Mouse (Mus musculus): ENCODE results near the gene Fat4. TPM values are rescaled to one million over a fixed set of nuclear protein-coding genes. Genes with fewer than 3 reads are reported as not detected.

Gene Fat4
- polyA plus RNA-seq, 1 experiment from 2014 or later: 15.2 TPM

DNA sequence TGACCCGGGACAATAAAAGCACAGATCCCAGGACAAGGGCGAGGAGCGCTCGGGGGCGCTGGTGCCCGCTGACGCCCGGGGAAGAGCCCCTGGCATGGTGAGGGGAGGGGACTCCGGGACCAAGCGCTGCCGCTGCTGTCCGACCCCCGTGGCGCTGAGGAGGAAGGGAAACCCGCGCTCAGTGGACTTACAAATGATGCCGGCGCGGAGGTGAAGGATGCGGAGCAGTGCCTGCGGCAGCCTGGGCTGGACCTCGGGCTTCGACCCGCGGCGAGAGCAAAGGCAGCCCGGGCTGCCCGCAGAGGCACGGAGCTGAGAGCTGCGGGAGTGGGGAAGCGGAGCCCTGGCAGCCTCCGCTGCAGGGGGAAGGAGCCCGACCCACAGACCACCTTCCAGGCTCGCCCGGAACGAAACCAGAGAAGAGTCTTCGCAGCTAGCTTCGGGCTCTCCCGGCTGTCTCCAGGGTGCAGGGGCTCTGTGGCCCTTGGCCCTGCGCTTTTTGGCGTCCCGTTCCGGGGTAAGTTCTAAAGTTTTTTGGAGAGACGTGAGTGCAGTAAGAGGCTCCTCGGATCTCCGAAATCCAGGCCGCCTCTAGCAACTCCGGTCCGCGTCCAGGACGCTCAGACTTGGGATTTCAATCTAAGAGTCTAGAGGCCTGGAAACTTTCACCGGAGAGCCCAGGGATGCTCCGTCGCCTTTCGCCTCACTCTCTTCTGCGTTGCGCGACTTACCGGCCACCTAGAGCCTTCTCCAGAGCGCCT, 499 bp upstream of the Fat4 start:
- peak overlapping the region; percentile 84 for H3K9ac ChIP-seq (ENCODE audit: low read length)
- no peaks in the 10 kb centered on the region for H3K27me3 ChIP-seq (ENCODE audit: control insufficient read depth, insufficient read depth, low read length)
- peaks cover 20% of the 10 kb centered on the region for H3K36me3 ChIP-seq (ENCODE audit: control insufficient read depth, insufficient read depth, low read length)
- DNase-seq (ENCODE audit: low spot score) (no peak), ATAC-seq (replicated peaks; ENCODE audit: low FRiP score) (no peak; the same call in 1 of the 2 replicates)
- H3K4me1 ChIP-seq (replicated peaks; ENCODE audit: control insufficient read depth, insufficient read depth, low read length): peaks cover 7% of the 10 kb centered on the region; the same call in 1 of the 2 replicates
- peaks cover 6% of the 10 kb centered on the region; the same call in 1 of the 2 replicates for H3K9me3 ChIP-seq (ENCODE audit: control insufficient read depth, low read length)
- H3K4me2 ChIP-seq (ENCODE audit: low read depth, low read length, severe bottlenecking): peak overlapping the region; percentile 97
- H3K4me3 ChIP-seq (ENCODE audit: low read depth, low read length): peak overlapping the region; percentile 80
- peak overlapping the region; percentile 93 for H3K27ac ChIP-seq (ENCODE audit: low read depth, low read length)
- under 1% methylated on average over 59 of the region's 60 CpGs for WGBS

DNA sequence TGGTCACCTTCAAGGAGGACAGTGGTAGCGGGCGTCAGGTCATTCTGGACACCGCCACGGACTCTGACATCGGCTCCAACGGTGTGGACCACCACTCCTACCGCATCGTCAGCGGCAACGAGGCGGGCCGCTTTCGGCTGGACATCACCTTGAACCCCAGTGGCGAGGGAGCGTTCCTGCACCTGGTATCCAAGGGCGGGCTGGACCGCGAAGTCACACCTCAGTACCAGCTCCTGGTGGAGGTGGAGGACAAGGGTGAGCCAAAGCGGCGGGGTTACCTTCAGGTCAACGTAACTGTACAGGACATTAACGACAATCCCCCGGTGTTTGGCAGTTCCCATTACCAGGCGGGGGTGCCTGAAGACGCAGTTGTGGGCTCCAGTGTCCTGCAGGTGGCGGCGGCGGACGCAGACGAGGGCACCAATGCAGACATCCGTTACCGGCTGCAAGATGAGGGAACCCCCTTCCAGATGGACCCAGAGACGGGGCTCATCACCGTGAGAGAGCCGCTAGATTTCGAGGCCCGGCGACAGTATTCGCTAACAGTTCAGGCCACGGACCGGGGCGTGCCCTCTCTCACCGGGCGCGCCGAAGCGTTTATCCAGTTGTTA, 746 bp downstream of the Fat4 start:
- DNase-seq (ENCODE audit: low spot score) (peak; percentile 80), ATAC-seq (replicated peaks; ENCODE audit: low FRiP score) (no peak)
- peak overlapping the region; percentile 97 for H3K4me2 ChIP-seq (ENCODE audit: low read depth, low read length, severe bottlenecking)
- no peak overlapping the region for H3K27ac ChIP-seq (ENCODE audit: low read depth, low read length)
- H3K4me1 ChIP-seq (replicated peaks; ENCODE audit: control insufficient read depth, insufficient read depth, low read length): peaks cover 9% of the 10 kb centered on the region; the same call in 1 of the 2 replicates
- H3K36me3 ChIP-seq (ENCODE audit: control insufficient read depth, insufficient read depth, low read length): peaks cover 25% of the 10 kb centered on the region
- H3K9ac ChIP-seq (ENCODE audit: low read length): peak overlapping the region; percentile 84
- H3K4me3 ChIP-seq (ENCODE audit: low read depth, low read length): peak overlapping the region; percentile 80
- WGBS: under 1% methylated on average over 47 of the region's 47 CpGs
- H3K27me3 ChIP-seq (ENCODE audit: control insufficient read depth, insufficient read depth, low read length): no peaks in the 10 kb centered on the region
- peaks cover 6% of the 10 kb centered on the region; the same call in 1 of the 2 replicates for H3K9me3 ChIP-seq (ENCODE audit: control insufficient read depth, low read length)

DNA sequence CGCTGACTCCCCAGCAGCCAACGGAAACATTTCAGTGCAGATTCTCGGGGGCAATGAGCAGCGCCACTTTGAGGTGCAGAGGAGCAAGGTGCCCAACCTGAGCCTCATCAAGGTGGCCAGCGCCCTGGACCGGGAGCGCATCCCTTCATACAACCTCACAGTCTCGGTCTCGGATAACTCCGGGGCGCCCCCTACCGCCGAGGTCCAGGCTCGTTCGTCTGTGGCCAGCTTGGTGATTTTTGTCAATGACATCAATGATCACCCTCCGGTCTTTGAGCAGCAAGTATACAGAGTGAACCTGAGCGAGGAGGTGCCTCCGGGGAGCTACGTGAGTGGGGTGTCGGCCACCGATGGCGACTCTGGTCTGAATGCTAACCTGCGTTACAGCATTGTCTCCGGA, 1.4 kb downstream of the Fat4 start:
- 13% methylated on average over 24 of the region's 24 CpGs for WGBS
- H3K36me3 ChIP-seq (ENCODE audit: control insufficient read depth, insufficient read depth, low read length): peaks cover 25% of the 10 kb centered on the region
- H3K4me3 ChIP-seq (ENCODE audit: low read depth, low read length): peak overlapping the region; percentile 80
- peak overlapping the region; percentile 84 for H3K9ac ChIP-seq (ENCODE audit: low read length)
- peak; percentile 85 for DNase-seq (ENCODE audit: low spot score)
- peaks cover 6% of the 10 kb centered on the region; the same call in 1 of the 2 replicates for H3K9me3 ChIP-seq (ENCODE audit: control insufficient read depth, low read length)
- H3K4me1 ChIP-seq (replicated peaks; ENCODE audit: control insufficient read depth, insufficient read depth, low read length): peaks cover 14% of the 10 kb centered on the region; the same call in 1 of the 2 replicates
- H3K27me3 ChIP-seq (ENCODE audit: control insufficient read depth, insufficient read depth, low read length): no peaks in the 10 kb centered on the region
- H3K27ac ChIP-seq (ENCODE audit: low read depth, low read length): no peak overlapping the region
- no peak for ATAC-seq (replicated peaks; ENCODE audit: low FRiP score)
- H3K4me2 ChIP-seq (ENCODE audit: low read depth, low read length, severe bottlenecking): peak overlapping the region; percentile 97

DNA sequence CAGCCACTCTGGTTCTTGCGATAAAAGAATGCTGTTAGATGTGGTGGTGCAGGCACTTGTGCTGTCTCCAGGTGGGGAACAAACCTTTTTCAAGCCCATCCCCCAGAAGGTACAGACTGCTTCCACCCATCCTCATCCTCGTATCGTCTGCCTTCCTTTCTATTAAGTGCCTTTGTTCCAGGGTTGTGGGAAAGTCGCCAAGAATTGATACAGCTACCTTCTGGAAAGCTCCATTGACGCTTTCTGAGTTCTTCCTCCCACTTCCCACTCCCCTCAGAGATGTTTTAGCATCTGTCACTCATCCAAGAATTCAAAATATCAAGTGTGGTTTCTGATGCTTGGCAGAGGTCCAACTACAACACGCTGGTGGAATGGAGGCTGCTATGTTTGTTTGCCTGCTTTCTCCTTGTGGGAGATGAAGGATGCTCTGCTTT, 6.1 kb downstream of the Fat4 start:
- Histone ChIP-seq H3K4me1 (replicated peaks; ENCODE audit: control insufficient read depth, insufficient read depth, low read length) (peaks cover 13% of the 10 kb centered on the region; the same call in 1 of the 2 replicates), H3K4me3 (ENCODE audit: low read depth, low read length) (peak overlapping the region; percentile 28), H3K27me3 (ENCODE audit: control insufficient read depth, insufficient read depth, low read length) (no peaks in the 10 kb centered on the region), H3K36me3 (ENCODE audit: control insufficient read depth, insufficient read depth, low read length) (peaks cover 34% of the 10 kb centered on the region), H3K9me3 (ENCODE audit: control insufficient read depth, low read length) (peaks cover 11% of the 10 kb centered on the region; the same call in 1 of the 2 replicates), H3K4me2 (ENCODE audit: low read depth, low read length, severe bottlenecking) (peak overlapping the region; percentile 48), H3K9ac (ENCODE audit: low read length) (peak overlapping the region; percentile 35; the same call in 1 of the 2 replicates), H3K27ac (ENCODE audit: low read depth, low read length) (no peak overlapping the region)
- DNase-seq (ENCODE audit: low spot score) (no peak), ATAC-seq (replicated peaks; ENCODE audit: low FRiP score) (no peak; the same call in 1 of the 2 replicates)
- WGBS: 44% methylated on average over 6 of the region's 6 CpGs

DNA sequence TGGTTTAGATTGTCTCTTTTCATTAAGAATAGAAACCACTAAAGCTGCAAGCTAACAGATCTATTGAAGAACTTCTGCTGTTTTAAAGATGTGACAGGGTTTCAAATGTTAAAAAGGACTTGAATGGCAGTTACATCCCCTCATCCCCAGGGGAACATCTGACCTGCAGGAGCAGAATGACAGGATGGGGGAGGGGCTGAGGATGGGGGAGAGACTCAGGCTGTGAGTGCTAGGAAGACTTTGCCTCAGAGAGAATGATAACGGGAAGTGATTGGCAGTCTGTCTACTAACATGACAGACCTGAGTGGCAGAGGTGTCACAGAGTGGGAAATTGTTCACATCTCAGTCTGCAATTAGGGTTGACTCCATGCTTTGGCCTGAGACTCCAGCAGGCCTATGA, 14.1 kb downstream of the Fat4 start:
- 29% methylated on average over 1 of the region's 1 CpGs for WGBS
- DNase-seq (ENCODE audit: low spot score): no peak

DNA sequence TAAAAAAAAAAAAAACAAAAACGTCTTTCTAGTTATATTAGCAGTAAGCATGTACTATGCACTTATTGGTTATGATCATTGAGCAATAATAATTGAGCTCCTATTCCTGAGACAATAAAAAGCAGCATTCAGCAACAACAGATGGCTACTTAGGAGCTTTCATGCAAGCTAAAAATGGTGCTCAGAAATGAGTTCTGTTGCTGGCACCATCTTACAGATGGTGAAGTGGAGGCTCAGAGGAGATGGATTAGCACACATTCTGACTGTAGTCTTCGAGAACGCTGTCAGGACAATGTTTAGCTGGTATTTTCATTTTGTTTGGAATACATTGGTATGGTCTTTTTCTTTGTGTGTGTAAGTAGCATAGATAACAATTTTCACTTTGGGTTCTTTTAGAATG, 20.1 kb downstream of the Fat4 start:
- 87% methylated on average over 3 of the region's 3 CpGs for WGBS
- Histone ChIP-seq H3K9me3 (ENCODE audit: control insufficient read depth, low read length) (no peaks in the 10 kb centered on the region), H3K27me3 (ENCODE audit: control insufficient read depth, insufficient read depth, low read length) (no peaks in the 10 kb centered on the region), H3K27ac (ENCODE audit: low read depth, low read length) (no peak overlapping the region), H3K9ac (ENCODE audit: low read length) (no peak overlapping the region), H3K4me2 (ENCODE audit: low read depth, low read length, severe bottlenecking) (no peak overlapping the region), H3K4me1 (replicated peaks; ENCODE audit: control insufficient read depth, insufficient read depth, low read length) (peaks cover 5% of the 10 kb centered on the region; the same call in 1 of the 2 replicates), H3K4me3 (ENCODE audit: low read depth, low read length) (no peak overlapping the region), H3K36me3 (ENCODE audit: control insufficient read depth, insufficient read depth, low read length) (no peaks in the 10 kb centered on the region)
- no peak for ATAC-seq (replicated peaks; ENCODE audit: low FRiP score)
- DNase-seq (ENCODE audit: low spot score): no peak

More for the DNA sequence above, 14.1 kb downstream of the Fat4 start:
- Histone ChIP-seq H3K27ac (ENCODE audit: low read depth, low read length) (no peak overlapping the region), H3K4me2 (ENCODE audit: low read depth, low read length, severe bottlenecking) (no peak overlapping the region), H3K36me3 (ENCODE audit: control insufficient read depth, insufficient read depth, low read length) (peaks cover 3% of the 10 kb centered on the region; the same call in 1 of the 2 replicates), H3K9ac (ENCODE audit: low read length) (no peak overlapping the region), H3K4me3 (ENCODE audit: low read depth, low read length) (no peak overlapping the region), H3K9me3 (ENCODE audit: control insufficient read depth, low read length) (no peaks in the 10 kb centered on the region), H3K4me1 (replicated peaks; ENCODE audit: control insufficient read depth, insufficient read depth, low read length) (no peaks in the 10 kb centered on the region), H3K27me3 (ENCODE audit: control insufficient read depth, insufficient read depth, low read length) (no peaks in the 10 kb centered on the region)
- ATAC-seq (replicated peaks; ENCODE audit: low FRiP score): no peak

GRCm38 (mm10) chr3:38907676-38908425, 21.1 kb downstream of the Fat4 start:
- Histone ChIP-seq H3K9me3 (ENCODE audit: control insufficient read depth, low read length) (no peaks in the 10 kb centered on the region), H3K9ac (ENCODE audit: low read length) (no peak overlapping the region), H3K4me2 (ENCODE audit: low read depth, low read length, severe bottlenecking) (no peak overlapping the region), H3K36me3 (ENCODE audit: control insufficient read depth, insufficient read depth, low read length) (no peaks in the 10 kb centered on the region), H3K4me3 (ENCODE audit: low read depth, low read length) (no peak overlapping the region), H3K27ac (ENCODE audit: low read depth, low read length) (no peak overlapping the region), H3K4me1 (replicated peaks; ENCODE audit: control insufficient read depth, insufficient read depth, low read length) (peaks cover 10% of the 10 kb centered on the region), H3K27me3 (ENCODE audit: control insufficient read depth, insufficient read depth, low read length) (no peaks in the 10 kb centered on the region)
- ATAC-seq (replicated peaks; ENCODE audit: low FRiP score): no peak; the same call in 1 of the 2 replicates
- DNase-seq (ENCODE audit: low spot score): no peak
- WGBS: 33% methylated on average over 14 of the region's 14 CpGs

GRCm38 (mm10) chr3:38908426-38909111, 21.8 kb downstream of the Fat4 start:
- Histone ChIP-seq H3K4me2 (ENCODE audit: low read depth, low read length, severe bottlenecking) (no peak overlapping the region), H3K36me3 (ENCODE audit: control insufficient read depth, insufficient read depth, low read length) (no peaks in the 10 kb centered on the region), H3K9me3 (ENCODE audit: control insufficient read depth, low read length) (no peaks in the 10 kb centered on the region), H3K4me1 (replicated peaks; ENCODE audit: control insufficient read depth, insufficient read depth, low read length) (peaks cover 16% of the 10 kb centered on the region), H3K9ac (ENCODE audit: low read length) (no peak overlapping the region), H3K27ac (ENCODE audit: low read depth, low read length) (no peak overlapping the region), H3K27me3 (ENCODE audit: control insufficient read depth, insufficient read depth, low read length) (no peaks in the 10 kb centered on the region), H3K4me3 (ENCODE audit: low read depth, low read length) (no peak overlapping the region)
- WGBS: 67% methylated on average over 13 of the region's 13 CpGs
- ATAC-seq (replicated peaks; ENCODE audit: low FRiP score) (no peak), DNase-seq (ENCODE audit: low spot score) (no peak)

All from forebrain, embryonic 11.5 days (tissue).